Mouse (Mus musculus) liver (tissue): ENCODE measurements around the gene Zfp639.

Experiments
- DNase-seq: peaks from one replicate; pipeline ENCODE4 v3.0.0-alpha.2; 2020; ENCODE audit warnings: mixed read lengths

Zfp639 gene

DNA sequence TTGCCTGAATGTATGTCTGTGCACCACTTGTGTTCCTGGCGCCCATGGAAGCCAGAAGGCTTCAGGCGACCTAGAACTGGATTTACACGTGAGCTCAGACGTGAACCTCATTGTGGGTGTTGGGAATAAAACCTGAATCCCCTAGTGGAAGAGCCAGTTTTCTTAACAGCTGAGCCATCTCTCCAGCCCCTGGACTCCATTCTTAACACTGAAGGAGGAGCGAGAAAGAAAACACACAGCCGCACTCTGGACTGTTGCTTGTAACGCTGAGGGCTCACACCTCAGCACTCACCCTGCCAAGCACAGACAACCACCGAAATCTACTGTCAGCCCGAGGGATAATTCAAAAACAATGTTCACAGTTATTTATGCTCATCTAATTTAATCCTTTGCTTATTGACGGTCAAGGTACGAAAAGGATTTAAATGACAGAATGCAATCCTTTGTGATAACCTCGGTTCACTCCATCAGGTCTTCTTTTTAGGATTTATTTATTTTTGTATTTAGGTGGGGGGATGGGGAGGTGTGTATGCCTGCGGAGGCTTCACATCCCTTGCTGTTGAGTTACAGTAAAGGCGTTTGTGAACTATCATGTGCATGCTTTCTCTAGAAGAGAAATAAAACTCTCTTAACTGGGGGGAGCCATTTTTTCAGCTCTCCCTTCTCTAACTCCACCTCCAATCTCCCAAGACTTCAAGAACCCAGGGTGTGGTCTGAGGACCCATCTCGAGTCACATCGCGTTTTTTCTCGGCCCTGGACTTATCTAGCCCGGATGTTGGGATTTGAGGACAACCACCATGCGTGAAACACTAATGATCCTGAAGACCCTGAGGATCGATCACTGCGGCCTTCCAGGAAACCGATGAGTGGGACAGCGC lies at the start of gene Zfp639:
Zfp639 (plus strand) TSS at position 764 of the 879 bp plus-strand sequence.
- DNase-seq: no peak

DNA sequence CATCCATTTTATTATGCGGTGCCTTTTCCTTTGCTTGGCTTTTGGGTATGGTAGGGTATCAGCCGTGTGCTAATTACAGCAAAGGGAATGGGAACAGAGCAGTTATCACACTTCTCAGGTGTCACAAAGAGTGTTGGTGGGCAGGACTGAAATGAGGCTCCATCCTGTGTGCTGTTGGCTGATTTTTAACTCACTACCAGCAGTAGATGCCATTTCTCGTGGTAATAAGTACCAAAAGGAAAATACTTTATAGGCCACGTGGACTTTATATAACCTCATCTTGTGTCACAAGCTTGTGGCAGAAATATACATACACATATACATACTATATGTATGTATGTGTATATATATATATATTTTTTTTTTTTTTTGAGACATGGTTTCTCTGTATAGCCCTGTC lies 42.7 kb upstream of the Zfp639 start:
- DNase-seq: no peak

DNA sequence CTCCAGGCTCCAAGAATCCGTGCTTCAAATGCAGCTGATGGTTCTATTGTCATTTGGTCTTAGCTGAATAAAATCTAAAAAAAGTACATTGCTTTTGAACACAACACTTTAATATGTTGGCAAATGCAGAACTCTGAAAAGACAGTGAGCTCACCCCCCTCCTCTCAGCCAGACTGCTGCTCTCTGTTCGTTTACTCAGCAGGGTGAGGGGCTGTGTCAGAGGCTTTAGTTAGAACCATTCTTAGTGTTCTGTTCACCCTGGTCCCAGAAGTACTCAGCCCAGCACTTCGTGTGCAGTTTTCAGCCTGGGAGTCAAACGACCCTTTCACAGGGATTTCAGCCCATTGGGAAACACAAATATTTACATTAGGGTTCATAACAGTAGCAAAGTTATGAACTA lies 41.6 kb upstream of the Zfp639 start:
- no peak for DNase-seq

DNA sequence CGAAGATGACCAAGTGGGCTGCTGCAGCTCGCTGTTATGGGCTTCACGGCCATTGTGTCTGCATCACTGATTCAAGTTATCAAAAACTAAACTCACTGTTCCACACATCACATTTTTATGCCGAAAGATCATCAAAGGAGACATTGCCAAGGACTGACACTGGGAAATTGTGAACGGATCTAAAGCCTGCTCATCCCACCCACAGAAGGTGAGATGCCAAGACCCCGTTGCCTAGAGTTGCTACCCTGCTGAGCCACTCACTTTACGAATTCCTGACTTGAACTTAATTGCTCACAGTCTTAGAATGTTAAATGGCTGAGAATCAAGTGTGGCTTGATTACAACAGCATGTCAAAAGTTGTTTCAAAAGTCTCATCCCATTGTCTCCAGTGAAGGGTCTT lies 39.6 kb upstream of the Zfp639 start:
- no peak for DNase-seq

DNA sequence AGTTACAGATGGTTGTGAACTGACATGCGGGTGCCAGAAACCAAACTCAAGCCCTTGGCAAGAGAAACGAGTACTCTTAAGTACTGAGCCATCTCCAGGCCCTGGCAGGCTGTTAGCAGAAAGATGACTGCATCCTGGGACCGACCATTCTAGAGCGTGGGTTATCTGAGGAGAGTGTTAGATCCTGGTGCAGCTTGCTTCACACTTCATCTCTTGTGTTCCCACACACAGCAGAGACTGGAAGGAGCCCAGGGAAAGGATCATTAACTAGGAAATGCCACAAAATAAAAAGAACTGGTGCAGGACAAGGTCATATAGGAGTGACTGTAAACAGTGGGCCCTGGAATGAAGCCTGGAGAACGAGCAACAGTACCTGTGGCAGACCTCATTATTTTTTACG lies 39.0 kb upstream of the Zfp639 start:
- DNase-seq: no peak

DNA sequence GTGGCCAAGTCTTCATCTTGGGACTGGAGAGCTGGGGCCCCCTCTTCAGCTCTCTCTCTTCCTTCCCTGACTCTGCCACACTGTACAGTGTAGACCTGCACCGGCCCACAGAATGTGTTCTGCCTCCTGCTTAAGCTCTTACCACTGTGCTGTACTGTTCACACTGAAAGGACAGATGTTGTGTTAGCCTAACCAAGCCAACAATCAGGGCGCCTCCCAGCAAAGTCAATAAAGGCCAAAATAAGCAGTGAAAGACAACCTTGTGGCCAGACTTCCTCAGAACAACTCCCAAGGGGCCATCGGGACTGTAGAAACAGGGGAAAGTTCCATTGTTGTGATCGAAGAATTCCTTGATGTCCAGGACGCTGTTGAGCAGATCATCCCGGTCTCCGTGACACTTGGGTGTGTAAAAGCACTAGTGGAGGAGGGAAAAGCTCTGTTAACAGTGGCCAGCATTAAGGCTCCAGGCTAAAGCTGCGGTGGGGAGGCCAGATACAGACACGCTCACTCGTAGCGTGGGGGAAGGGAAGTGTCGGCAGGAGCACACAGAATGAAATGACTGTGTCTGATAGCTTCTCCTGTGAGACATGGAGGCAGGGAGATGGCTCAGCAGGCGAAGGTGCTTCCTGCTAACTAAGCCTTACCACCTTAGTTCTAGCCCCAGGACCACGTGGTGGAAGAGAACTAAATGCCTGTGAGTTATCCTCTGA lies 37.7 kb upstream of the Zfp639 start:
- DNase-seq: no peak

DNA sequence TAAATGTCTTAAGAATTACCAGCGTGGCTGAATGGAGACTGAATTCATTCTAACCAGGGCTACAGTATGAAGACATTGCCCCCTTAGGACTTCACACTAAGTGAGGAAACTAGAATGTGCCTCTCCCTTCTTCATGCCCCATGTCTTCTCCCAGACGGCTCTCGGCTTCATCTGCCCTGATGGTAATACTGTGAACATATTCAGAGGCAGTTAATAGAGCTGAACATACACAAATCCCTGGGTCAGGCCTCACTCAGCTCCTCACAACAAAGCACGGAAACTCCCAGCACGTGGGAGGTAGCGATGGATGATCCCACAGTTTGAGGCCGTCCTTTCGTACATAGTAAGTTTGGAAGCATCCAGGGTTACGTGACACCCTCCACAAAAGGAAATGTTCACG lies 36.9 kb upstream of the Zfp639 start:
- no peak for DNase-seq

DNA sequence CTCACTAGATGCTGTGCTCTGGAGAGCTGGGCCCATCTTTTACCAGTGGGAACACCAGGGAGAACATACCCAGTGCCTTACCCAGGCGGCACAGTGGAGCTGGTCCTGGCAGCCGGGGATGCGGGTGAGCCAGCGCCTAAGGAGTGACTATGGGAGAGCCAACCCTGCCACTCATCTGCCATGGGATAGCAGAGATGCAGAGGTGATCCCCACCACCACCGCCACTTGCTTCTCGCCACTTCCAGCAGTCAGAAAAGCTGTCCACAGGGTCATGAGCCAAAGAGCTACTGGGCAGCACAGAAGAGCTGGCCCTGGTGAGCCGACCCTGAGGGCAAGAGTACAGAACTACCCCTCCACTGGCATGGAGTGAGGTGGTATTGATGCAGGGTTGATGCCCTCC lies 30.1 kb upstream of the Zfp639 start:
- DNase-seq: no peak

DNA sequence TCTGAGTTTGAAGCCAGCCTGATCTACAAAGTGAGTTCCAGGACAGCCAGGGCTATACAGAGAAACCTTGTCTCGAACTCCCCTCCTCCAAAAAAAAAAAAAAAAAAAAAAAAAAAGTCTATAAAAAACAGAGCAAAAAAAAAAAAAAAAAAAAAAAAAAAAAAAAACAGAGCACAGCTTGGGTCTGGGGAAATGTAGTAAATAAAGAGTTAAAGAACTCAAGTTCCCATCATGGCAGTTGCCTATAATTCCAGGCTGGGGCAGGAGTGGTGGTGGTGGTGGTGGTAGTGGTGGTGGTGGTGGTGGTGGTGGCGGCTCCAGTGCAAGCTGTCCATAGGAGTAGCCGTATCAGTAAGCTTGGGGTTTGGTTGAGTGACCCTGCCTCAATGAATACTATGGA lies 27.0 kb upstream of the Zfp639 start:
- DNase-seq: no peak

DNA sequence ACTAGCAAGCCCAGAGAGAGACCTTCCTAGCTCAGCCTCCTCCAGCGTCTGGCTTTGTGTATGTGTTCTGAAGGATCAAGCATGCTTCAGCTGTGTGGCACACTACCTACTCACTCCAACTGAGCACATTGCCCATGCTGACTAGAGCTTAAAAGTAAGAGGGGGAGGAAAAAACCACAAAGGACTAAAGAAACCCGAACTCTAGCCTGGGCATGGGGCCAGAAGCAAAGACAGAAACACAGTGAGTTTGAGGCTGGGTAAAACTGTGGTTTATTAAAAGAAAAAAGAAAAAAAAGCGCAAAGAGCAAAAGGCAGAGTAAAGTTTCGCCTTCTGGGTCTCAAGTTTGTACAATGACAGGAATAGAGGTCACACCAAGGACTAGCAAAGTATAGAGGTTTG lies 23.5 kb upstream of the Zfp639 start:
- DNase-seq: no peak

DNA sequence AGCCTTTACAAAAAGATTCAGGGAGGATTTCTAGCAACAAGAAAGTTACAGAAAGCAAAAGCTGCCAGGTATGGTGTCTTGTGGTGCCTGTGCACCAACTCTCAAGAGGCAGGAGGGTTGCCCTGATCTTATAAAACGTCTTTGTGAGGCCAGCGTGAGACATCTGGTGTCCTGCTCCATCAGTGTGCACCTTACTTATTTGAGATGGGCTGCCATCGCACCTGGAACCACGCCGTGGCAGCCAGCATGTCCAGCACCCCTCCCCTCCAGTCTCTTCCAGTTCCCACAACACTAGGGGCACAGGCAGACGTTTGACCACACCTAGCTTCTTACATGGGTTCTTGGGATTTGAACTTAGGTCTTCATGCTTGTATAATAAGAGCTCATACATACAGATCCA lies 21.9 kb upstream of the Zfp639 start:
- no peak for DNase-seq

DNA sequence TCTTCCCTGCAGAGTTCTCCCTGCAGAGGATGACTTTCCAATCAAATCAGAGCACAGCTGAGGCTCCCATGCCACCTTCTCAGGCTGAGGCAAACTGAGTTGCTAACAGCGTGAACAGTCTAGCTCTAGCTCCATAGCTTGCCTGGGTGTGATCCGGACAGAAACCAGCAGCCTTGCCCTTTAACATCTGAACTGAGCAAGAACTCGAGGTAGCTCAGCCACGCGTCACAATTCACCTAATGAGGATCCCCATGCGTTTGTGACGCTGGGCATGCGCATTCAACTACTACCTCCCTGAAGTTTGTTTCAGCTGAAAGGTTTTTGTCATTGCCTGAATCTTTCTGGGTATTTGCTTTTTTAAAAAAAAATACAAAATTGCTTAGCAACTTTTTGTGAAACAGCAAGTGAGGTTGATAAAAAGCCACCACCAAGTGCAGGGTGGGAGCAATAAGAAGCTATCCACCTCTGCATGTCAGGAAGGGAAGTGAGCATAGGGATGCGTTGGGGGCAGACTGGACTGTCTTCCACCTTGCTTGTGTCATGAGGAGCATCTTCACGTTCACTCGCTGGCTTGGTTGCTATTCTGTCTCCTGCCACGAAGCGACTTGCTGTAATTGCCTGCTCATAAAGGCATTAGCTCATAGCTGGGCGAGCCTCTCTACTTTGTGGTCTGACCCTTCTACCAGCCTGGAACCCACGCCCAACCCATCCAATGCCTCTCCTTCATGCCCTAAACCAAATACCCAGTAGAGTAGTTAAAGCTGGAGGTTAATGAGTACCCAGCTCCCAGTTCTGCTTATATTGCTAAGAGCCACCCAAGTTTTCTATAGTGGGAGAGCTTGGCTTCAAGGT lies 19.8 kb upstream of the Zfp639 start:
- no peak for DNase-seq

DNA sequence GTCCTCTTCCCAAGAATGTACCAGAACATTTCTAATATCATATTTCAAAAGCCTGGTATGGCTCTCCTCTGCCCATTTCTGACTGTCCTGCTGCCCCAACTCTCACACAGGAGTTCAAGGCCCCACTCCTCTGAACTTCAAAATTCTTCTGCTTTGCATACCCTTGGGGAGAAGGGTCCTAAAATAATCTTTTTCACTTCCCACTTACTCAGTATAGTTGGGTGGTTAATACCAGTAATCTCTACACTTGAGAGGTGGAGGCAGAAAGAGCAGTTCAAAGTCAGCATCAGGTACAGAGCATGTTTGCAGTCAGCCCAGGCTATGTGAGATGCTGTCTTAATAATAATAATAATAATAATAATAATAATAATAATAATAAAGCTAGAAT lies 19.1 kb upstream of the Zfp639 start:
- DNase-seq: no peak

DNA sequence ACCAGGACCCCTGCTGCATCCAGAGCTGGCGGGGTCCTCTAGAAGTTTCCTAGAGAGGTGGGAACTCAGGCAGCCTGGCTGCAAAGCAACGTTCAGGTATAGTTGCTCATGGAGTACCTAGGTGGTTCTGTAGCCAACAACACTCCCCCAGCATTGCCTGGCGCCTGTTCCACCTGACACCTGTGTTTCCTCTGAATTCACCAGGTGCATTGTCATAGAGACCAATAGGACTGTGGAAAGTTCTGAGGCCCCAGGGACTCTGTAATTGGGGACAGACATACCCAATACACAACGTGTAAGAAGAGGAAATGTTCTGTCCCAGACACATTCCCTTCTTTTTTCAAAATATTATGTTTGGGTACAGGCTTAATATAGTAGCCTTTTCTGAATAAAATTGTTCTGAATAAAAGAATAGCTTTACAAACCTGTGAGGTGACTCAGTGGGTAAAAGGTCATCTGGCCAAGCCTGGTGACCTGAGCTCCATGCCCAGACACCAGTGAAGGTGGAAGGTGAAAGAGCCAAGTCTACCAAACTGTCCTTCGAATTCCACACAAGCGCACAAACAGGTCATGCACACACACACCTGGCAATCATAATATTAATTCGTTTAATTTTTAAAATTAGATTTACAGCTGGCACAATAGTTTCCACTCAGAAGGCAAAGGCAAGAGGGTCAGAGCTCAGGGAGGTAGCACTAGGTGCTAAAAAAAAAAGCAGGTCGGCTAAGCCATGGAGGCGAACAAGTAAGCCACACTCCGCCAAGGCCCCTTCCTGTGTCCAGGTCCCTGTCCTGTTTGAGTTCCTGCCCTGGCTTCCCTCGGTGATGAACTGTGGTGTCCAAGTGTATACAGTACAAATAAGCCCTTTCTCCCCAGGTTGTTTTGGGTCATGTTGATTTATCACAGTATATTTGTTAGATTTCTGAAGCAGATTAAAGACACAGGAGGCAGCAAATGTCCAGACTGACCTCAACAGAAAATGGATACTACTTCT lies 17.7 kb upstream of the Zfp639 start, which contains the start of gene Kcnmb3:
Kcnmb3 (minus strand) TSS at position 135 of the 994 bp plus-strand sequence.
- DNase-seq: no peak

DNA sequence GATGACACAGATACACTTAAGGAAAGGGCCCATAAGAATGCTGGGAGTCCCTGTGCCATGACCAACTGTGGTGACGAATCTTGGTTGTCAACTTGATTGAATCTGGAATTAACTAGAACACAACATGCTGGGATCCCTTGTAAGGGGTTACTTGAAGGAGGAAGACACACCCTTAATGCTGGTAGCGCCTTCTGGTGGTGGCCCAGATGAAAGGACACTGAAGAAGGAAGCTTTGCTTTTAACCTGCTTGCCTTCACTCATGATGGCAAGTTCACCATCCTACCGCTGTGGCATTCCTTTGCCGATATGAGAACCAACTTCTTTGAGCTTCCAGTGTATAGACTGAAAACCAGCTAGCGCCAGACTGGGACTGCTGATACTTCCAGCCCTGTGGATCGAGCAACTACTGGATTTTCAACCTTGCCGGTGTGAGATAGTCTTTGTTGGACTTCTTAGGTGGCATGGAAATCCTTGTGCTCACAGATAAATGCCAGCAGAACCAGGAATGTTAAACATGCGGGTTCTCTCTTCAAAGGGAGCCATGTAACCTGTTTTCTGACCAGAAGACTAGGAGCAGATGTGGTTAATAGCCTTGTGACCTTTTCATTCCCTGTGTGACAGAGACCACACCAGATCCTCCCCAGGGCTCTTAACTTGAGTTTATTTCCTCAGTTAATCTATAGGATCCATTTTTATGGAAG lies 15.5 kb upstream of the Zfp639 start:
- no peak for DNase-seq

DNA sequence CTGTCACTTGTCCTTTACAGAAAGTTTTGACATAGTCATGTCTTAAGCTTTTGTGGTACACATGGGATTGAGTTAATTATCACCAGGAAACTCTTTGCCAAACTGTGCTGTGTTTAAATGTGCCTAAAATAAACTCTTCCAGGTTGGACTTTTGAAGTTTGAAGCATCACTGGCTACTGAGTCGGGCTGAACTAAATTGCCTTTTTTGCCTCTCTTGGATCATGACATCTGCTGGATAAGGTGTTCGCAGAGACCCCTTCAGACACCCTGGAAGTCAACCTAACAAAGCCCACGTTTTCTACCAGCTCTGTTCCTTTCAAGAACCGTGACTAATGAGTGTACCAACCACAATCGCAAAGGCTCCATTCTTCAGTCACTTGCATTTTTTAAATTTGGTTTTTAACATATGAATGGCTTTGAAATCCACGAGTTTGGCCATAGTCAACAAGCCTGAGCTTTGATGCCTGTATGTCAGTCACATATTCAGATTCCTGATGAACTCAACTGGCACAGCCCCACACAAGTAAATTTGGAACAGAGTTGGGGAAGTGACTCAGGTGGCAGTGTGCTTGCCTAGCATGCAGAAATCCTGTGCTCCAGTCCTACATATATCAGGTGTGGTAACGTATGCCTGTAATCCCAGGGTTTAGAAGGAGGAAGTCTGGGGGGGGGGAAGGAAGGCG lies 14.8 kb upstream of the Zfp639 start:
- DNase-seq: no peak

DNA sequence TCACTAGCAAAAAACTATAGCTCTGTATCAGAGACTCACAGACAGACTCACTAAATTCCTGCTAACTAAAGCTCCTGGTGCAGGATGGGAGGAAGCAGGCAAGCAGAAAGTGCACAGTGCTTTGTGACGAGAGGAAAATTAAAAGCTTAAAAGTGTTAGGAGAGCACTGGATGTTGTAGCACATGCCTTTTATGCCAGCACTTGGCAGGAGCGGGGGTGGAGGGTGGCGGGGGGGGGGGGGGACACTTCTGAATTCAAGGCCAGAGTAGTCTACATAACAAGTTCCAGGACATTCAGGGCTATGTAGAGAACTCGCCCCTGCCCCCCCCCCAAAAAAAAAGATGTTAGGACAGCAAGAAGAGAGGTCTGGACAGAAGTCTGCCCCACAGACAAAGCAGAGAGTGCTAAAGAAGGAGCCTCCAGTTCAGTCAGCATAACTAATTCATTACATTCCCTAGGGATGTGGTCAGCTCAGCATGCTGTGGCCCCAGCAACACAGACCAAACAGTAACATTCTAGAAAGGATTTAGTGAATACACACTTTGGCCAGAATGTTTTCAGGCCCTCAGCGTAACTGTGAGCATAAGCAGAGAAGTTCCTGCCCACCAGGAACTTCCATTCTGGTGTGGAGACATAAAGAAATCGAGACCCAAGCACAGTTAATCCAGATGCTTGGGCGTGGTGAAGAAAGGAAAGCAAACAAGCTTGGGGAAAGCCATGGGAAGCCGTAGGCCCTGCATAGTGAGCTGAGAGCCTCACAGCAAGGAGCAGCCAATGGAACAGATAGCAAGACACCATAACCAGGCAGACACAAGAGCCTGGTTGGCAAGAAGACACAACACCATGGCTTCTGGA lies 14.0 kb upstream of the Zfp639 start:
- no peak for DNase-seq

DNA sequence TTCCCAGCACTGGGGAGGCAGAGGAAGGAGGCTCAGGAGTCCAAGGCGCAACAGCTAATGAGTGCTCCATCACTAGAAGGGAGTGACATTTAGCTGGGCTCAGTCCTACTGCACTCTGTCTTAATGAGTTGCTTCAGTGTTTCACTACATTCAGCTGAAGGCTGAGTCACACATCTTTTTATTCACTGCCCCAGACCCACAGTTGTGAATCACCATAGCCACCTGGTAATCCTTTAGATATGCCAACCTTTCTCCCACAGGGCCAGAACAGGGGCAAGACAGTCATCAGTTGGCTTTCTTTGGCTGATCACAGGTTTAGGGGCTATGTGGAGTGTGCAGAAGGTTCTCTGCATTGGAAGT lies 13.4 kb upstream of the Zfp639 start:
- DNase-seq: no peak

DNA sequence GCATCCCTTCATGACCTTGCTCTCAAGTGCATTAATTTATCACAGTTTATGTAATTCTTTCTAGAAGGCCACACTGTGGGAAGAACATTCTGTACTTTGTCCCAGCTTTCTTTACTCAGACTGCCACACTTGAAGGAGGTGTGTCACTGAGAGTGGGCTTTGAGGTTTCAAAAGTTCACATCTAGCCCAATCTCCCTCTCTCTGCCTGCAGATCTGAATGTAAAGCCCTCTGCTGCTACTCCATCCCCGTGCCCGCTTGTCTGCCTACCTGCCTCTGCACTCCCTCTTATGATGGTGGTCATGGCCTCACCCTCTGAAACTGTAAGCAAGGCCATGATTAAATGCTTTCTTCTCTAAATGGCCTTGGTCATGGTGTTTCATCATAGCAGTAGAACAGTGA lies 9.7 kb upstream of the Zfp639 start:
- no peak for DNase-seq

DNA sequence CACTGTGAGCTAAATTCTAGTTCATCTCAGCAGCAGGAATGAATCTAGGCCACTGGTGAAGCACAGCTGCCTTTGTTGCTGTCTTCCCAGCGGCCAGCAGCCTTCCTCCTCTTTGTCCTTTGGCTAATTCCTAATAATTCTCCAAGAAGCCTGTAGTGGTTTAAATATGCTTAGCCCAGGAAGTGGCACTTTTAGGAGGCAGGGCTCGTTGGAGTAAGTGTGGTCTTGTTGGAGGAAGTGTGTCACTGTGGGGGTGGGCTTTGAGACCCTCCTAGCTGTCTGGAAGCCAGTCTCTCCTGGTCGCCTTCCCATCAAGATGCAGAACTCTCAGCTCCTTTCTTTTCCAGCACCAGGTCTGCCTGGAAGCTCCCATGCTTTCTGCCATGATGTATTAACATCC lies 4.2 kb upstream of the Zfp639 start:
- no peak for DNase-seq
